Mouse (Mus musculus) kidney, embryonic 15.5 days (tissue): ENCODE results near the gene Mark3. TPM values are rescaled to one million over a fixed set of nuclear protein-coding genes. Genes with fewer than 3 reads are reported as not detected.

Experiments used
- ATAC-seq: fragments of 200-750 bp; cut with Nextera tagmentation; replicated peaks from 2 replicates; pipeline ENCODE4 v1.8.0; 2017; ENCODE audit warnings: moderate TSS enrichment; ENCODE audit not compliant: low FRiP score
- H3K27ac ChIP-seq: fragments of 300-500 bp; sonication (generic); 2 replicates; pipeline ENCODE4 v1.5.1; 2015; ENCODE audit warnings: mild to moderate bottlenecking, inconsistent platforms
- H3K27me3 ChIP-seq: fragments of 300-500 bp; sonication (generic); 2 replicates; pipeline ENCODE4 v1.6.1; 2015; ENCODE audit warnings: inconsistent platforms
- H3K36me3 ChIP-seq: fragments of 300-500 bp; sonication (generic); 2 replicates; pipeline ENCODE4 v1.6.1; 2015; ENCODE audit warnings: inconsistent platforms
- H3K4me1 ChIP-seq: fragments of 300-500 bp; sonication (generic); 2 replicates; pipeline ENCODE4 v1.6.1; 2015; ENCODE audit warnings: inconsistent platforms
- H3K4me2 ChIP-seq: fragments of 300-500 bp; sonication (generic); 2 replicates; pipeline ENCODE4 v1.6.1; 2015; ENCODE audit warnings: moderate library complexity, mild to moderate bottlenecking, inconsistent platforms
- H3K4me3 ChIP-seq: fragments of 300-500 bp; sonication (generic); replicated peaks from 2 replicates; pipeline ENCODE4 v1.5.1; 2015; ENCODE audit warnings: mild to moderate bottlenecking, inconsistent platforms
- H3K9ac ChIP-seq: fragments of 300-500 bp; sonication (generic); 2 replicates; pipeline ENCODE4 v1.6.1; 2015; ENCODE audit warnings: mild to moderate bottlenecking, inconsistent platforms
- H3K9me3 ChIP-seq: fragments of 300-500 bp; sonication (generic); replicated peaks from 2 replicates; pipeline ENCODE4 v1.6.1; 2016; ENCODE audit warnings: inconsistent platforms
- WGBS: fragments of 180-500 bp; shearing (Covaris S2); methylation state at CpG from one replicate; pipeline ENCODE4 v1.1.7; 2015; ENCODE audit warnings: mixed read lengths; 5-methylcytosine and 5-hydroxymethylcytosine counted together
- polyA plus RNA-seq: library from polyadenylated mRNA; unstranded; fragments of >200 nt; fragmentation: Nextera tagmentation; extraction: Ambion mirVana; gene quantifications from 2 replicates; pipeline ENCODE4 v1.2.1, GENCODE M21; 2015

Mark3 gene
- 39.7 and 50.3 TPM in 2 replicates for polyA plus RNA-seq

DNA sequence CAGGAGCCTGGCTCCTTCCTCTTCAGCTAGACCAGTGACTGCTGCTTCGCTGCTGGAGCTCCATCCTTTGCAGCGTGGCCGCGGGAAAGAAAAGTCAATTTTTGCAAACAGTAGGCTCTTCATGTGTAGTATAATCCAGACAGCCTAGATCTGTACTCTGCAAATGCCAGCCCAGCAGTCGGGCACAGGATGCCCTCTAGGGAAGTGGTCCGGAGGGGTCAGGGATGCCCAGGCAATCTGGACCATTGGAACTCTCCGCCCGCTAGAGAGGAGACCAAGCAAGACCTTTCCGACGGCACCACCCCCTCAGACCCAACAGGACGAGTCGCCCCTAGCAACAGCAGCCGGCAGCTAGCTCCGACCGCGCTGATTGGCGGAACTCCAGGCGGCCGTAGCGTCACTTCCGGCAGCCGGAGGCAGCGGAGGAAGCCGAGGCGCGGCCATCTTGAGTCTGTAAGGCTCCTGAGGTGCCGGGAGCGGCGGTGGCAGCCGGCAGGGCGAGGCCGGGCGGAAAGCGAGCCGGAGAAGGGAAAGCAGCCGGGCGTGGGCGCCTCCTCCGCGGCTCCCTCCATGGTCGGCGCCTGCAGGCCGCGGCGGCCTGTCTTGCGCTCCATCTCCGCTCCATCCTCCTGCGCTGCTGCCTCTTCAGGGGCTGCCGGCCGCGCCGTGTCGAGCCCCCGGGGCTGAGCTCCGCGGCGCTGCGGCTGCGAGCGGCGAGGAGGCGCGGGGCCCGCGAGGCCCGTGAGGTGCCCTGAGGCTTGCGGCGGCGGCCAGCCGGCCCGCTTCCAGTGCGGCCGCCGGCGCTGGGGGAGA lies at the start of gene Mark3:
TSS of gene Mark3 (plus strand) at position 450 of the 813 bp plus-strand sequence.
- H3K4me2 ChIP-seq = peak within 1 kb of the TSS; percentile 78
- ATAC-seq = peak; percentile 98
- peaks cover 39% of the 10 kb centered on the region for H3K4me1 ChIP-seq
- H3K27me3 ChIP-seq = no peaks in the 10 kb centered on the region
- peak within 1 kb of the TSS; percentile 99 for H3K9ac ChIP-seq
- no peaks in the 10 kb centered on the region for H3K9me3 ChIP-seq
- under 1% methylated on average over 74 of the region's 75 CpGs for WGBS
- no peaks in the 10 kb centered on the region for H3K36me3 ChIP-seq
- H3K27ac ChIP-seq = peak within 1 kb of the TSS; percentile 97
- peak within 1 kb of the TSS; percentile 90 for H3K4me3 ChIP-seq

- H3K36me3 ChIP-seq = no peaks in the 10 kb centered on the region
- no peak overlapping the region for H3K9ac ChIP-seq
- no peak for ATAC-seq
- no peak overlapping the region for H3K4me2 ChIP-seq
- WGBS = 80% methylated on average over 3 of the region's 3 CpGs
- H3K4me3 ChIP-seq = no peak overlapping the region
- peaks cover 6% of the 10 kb centered on the region; the same call in 1 of the 2 replicates for H3K27me3 ChIP-seq
- no peak overlapping the region for H3K27ac ChIP-seq
- H3K4me1 ChIP-seq = no peaks in the 10 kb centered on the region
- peaks cover 3% of the 10 kb centered on the region for H3K9me3 ChIP-seq
Observed at GRCm38 (mm10) chr12:111524883-111525282, 49.4 kb upstream of the Mark3 start.

DNA sequence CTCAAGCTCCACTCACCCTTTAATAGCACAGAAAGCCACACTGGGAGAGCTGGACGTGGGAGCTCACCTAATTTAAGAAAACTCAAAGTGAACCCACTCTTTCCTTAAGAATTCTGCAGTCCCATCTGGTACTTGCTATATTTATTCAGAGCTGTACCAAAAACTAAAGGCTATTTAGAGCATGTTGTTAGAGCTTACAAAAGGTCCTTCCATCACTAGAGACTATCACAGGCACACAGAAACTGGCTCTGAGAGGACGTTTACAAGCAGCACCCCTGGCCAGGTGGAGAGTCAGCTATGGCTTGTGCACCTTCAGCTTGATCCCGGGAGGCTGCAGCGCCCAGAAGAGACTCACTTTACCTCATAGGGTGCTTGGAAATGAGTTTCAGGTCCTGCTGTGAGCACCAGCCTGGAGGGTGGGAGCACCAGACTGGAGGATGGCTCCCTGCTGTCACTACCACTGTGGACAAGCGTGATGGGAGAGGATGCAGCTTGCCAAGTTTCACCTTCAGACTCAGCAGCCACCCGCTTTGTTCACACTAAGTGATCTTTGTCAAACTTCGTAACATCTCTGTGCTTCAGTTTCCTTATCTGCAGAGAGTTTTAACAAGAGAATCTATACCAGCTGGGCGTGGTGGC lies 46.6 kb upstream of the Mark3 start:
- Histone ChIP-seq H3K4me3 (no peak overlapping the region), H3K27me3 (peaks cover 10% of the 10 kb centered on the region; the same call in 1 of the 2 replicates), H3K9me3 (no peaks in the 10 kb centered on the region), H3K36me3 (no peaks in the 10 kb centered on the region), H3K4me1 (peaks cover 2% of the 10 kb centered on the region), H3K9ac (no peak overlapping the region), H3K4me2 (no peak overlapping the region), H3K27ac (no peak overlapping the region)
- no peak for ATAC-seq
- WGBS = 65% methylated on average over 8 of the region's 8 CpGs

DNA sequence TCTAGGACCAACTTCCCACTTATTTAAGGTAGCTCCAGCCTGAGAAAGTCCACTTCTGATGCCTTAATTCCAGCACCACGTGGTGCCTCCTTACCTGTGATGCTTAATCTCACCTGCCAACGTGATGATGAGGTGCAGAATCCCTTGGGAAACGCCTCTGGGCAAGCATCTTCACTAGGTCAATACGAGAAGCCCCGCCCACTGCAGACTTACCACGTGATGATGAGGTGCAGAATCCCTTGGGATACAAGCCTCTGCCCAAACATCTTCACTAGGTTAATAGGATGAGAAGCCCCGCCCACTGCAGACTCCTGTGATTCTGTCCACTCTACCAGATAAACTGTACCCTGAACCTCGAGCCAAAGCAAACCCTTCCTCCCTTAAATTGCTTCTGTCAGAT lies 45.1 kb upstream of the Mark3 start:
- no peak for ATAC-seq
- no peak overlapping the region for H3K27ac ChIP-seq
- peaks cover 10% of the 10 kb centered on the region for H3K4me1 ChIP-seq
- H3K36me3 ChIP-seq = no peaks in the 10 kb centered on the region
- H3K9me3 ChIP-seq = no peaks in the 10 kb centered on the region
- peaks cover 10% of the 10 kb centered on the region; the same call in 1 of the 2 replicates for H3K27me3 ChIP-seq
- H3K4me2 ChIP-seq = no peak overlapping the region
- H3K9ac ChIP-seq = no peak overlapping the region
- no peak overlapping the region for H3K4me3 ChIP-seq
- 18% methylated on average over 8 of the region's 8 CpGs for WGBS

GRCm38 (mm10) chr12:111533096-111533794 lies 41.1 kb upstream of the Mark3 start:
- H3K27ac ChIP-seq = 0 out of 2 replicates have a peak overlapping the region, but pooled peaks have one; percentile 37
- H3K27me3 ChIP-seq = 0 out of 2 replicates have a peak, but pooled peaks cover 4% of the 10 kb centered on the region
- no peak overlapping the region for H3K4me3 ChIP-seq
- no peaks in the 10 kb centered on the region for H3K9me3 ChIP-seq
- no peak for ATAC-seq
- H3K9ac ChIP-seq = no peak overlapping the region
- WGBS = 39% methylated on average over 11 of the region's 11 CpGs
- peaks cover 24% of the 10 kb centered on the region for H3K4me1 ChIP-seq
- no peak overlapping the region for H3K4me2 ChIP-seq
- H3K36me3 ChIP-seq = no peaks in the 10 kb centered on the region

GRCm38 (mm10) chr12:111535281-111535680 lies 39.0 kb upstream of the Mark3 start:
- H3K4me2 ChIP-seq = no peak overlapping the region
- H3K9ac ChIP-seq = no peak overlapping the region
- 0 out of 2 replicates have a peak, but pooled peaks cover 4% of the 10 kb centered on the region for H3K27me3 ChIP-seq
- H3K27ac ChIP-seq = no peak overlapping the region
- no peaks in the 10 kb centered on the region for H3K9me3 ChIP-seq
- H3K36me3 ChIP-seq = peaks cover 11% of the 10 kb centered on the region
- ATAC-seq = no peak
- peaks cover 36% of the 10 kb centered on the region for H3K4me1 ChIP-seq
- 44% methylated on average over 6 of the region's 6 CpGs for WGBS
- no peak overlapping the region for H3K4me3 ChIP-seq

- 77% methylated on average over 5 of the region's 5 CpGs for WGBS
- H3K9me3 ChIP-seq = no peaks in the 10 kb centered on the region
- H3K4me1 ChIP-seq = peaks cover 39% of the 10 kb centered on the region
- peaks cover 16% of the 10 kb centered on the region for H3K36me3 ChIP-seq
- no peak overlapping the region for H3K4me2 ChIP-seq
- H3K27ac ChIP-seq = no peak overlapping the region
- H3K4me3 ChIP-seq = no peak overlapping the region
- no peak for ATAC-seq
- H3K9ac ChIP-seq = no peak overlapping the region
- 0 out of 2 replicates have a peak, but pooled peaks cover 4% of the 10 kb centered on the region for H3K27me3 ChIP-seq
Observed at GRCm38 (mm10) chr12:111535762-111536161, 38.6 kb upstream of the Mark3 start.

GRCm38 (mm10) chr12:111536746-111537145 lies 37.6 kb upstream of the Mark3 start:
- Histone ChIP-seq H3K4me2 (peak overlapping the region; percentile 70), H3K4me1 (peaks cover 45% of the 10 kb centered on the region), H3K27ac (peak overlapping the region; percentile 91), H3K36me3 (peaks cover 25% of the 10 kb centered on the region), H3K9ac (peak overlapping the region; percentile 96), H3K4me3 (peak overlapping the region; percentile 51), H3K27me3 (no peaks in the 10 kb centered on the region), H3K9me3 (no peaks in the 10 kb centered on the region)
- WGBS = 17% methylated on average over 4 of the region's 4 CpGs
- ATAC-seq = no peak

GRCm38 (mm10) chr12:111537341-111537740 lies 37.0 kb upstream of the Mark3 start:
- peak; percentile 38 for ATAC-seq
- Histone ChIP-seq H3K4me2 (peak overlapping the region; percentile 70), H3K27ac (peak overlapping the region; percentile 91), H3K4me1 (peaks cover 45% of the 10 kb centered on the region), H3K36me3 (peaks cover 31% of the 10 kb centered on the region), H3K4me3 (peak overlapping the region; percentile 51), H3K27me3 (no peaks in the 10 kb centered on the region), H3K9me3 (no peaks in the 10 kb centered on the region), H3K9ac (peak overlapping the region; percentile 96)
- under 1% methylated on average over 22 of the region's 22 CpGs for WGBS

DNA sequence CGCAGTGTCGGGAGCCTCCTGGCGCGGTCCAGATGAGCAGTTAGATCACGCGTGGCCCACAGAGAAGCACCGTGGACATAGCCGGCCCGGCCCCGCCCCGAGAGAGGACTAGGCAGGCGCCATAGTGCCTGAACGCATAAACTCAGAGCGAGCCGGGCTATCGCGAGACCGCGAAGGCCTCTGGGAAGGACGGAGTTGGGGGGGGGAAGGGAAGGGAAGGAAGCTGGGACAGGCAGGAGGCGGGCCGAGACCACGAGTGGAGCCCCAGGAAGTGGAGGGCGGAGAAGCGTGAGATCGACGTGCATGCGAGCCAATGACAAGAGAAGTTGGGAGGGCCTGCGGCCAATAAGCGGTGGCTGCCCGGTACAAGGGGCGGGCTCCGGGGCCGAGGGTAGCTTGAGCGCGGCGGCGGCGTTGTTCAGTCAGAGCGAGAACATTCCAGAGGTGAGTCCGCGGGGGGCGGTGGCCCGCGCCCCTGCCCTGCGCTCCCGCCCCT lies 36.5 kb upstream of the Mark3 start, which contains the start of gene Eif5:
TSS of gene Eif5 (plus strand) at position 221 of the 496 bp plus-strand sequence.
- whole genome bisulfite sequencing = under 1% methylated on average over 47 of the region's 47 CpGs
- H3K4me3 ChIP-seq = peak within 1 kb of the TSS; percentile 51
- H3K27ac ChIP-seq = peak within 1 kb of the TSS; percentile 98
- H3K4me1 ChIP-seq = peaks cover 42% of the 10 kb centered on the region
- H3K9ac ChIP-seq = peak within 1 kb of the TSS; percentile 98
- H3K9me3 ChIP-seq = no peaks in the 10 kb centered on the region
- H3K4me2 ChIP-seq = peak within 1 kb of the TSS; percentile 70
- H3K27me3 ChIP-seq = no peaks in the 10 kb centered on the region
- H3K36me3 ChIP-seq = peaks cover 36% of the 10 kb centered on the region
- ATAC-seq = peak; percentile 99

GRCm38 (mm10) chr12:111538292-111539040 lies 35.9 kb upstream of the Mark3 start:
- under 1% methylated on average over 109 of the region's 111 CpGs for WGBS
- Histone ChIP-seq H3K4me1 (peaks cover 35% of the 10 kb centered on the region), H3K27ac (peak overlapping the region; percentile 98), H3K9me3 (no peaks in the 10 kb centered on the region), H3K4me2 (peak overlapping the region; percentile 60), H3K27me3 (no peaks in the 10 kb centered on the region), H3K9ac (peak overlapping the region; percentile 98), H3K36me3 (peaks cover 43% of the 10 kb centered on the region), H3K4me3 (peak overlapping the region; percentile 51)
- peak; percentile 68 for ATAC-seq
